Mouse (Mus musculus): ENCODE data around the gene Cxcl17. TPM values are rescaled to one million over a fixed set of nuclear protein-coding genes. Genes with fewer than 3 reads are reported as not detected.

The Cxcl17 gene
- polyA plus RNA-seq, 1 experiment from 2014 or later: 38.1 TPM

- DNase-seq (ENCODE audit: low spot score): no peak
- no peak for ATAC-seq
- TF ChIP-seq EP300 (IDR thresholded peaks at IDR 0.05): no peak
- TF ChIP-seq CTCF (IDR thresholded peaks at IDR 0.05): no peak
- H3K4me1 ChIP-seq (ENCODE audit: insufficient read depth, low read depth, low read length): no peaks in the 10 kb centered on the region
- no peak within 1 kb of the TSS for H3K27ac ChIP-seq (ENCODE audit: low read length)
- 48% methylated on average over 12 of the region's 12 CpGs for WGBS
- peaks cover 27% of the 10 kb centered on the region; the same call in 1 of the 2 replicates for H3K27me3 ChIP-seq (replicated peaks; ENCODE audit: insufficient read depth, low read length)
- H3K4me2 ChIP-seq (replicated peaks; ENCODE audit: low read depth, low read length): no peak within 1 kb of the TSS
- H3K36me3 ChIP-seq (ENCODE audit: insufficient read depth, low read length): no peaks in the 10 kb centered on the region
- H3K9me3 ChIP-seq (ENCODE audit: low read length): no peaks in the 10 kb centered on the region
- no peak within 1 kb of the TSS for H3K4me3 ChIP-seq (ENCODE audit: low read depth, low read length)
- H3K9ac ChIP-seq (replicated peaks; ENCODE audit: low read depth): no peak within 1 kb of the TSS
Observed at GRCm38 (mm10) chr7:25369058-25369749, 43.5 kb downstream of the Cxcl17 start, which contains the start of gene Cnfn. Gene Cnfn (minus strand): TSS chr7:25369724.

DNA sequence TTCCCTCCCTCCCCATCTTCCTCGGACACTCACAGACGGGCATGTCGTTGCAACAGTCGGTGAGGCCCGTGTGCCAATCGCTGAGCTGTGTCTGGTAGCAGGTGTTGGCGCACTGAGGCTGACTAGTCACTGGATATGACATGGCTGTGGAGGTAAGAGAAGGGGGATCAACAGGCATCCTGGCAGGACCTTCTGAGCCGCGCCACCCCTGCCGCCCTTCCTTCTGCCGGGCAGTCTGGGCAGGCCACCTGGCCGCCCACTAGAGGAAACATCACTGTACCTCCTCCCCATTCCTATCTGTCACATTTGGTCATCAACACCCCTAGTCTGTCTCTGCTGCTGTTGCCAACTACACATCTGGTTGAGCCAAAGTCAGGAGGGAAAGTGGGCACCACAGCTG lies 44.4 kb downstream of the Cxcl17 start:
- TF ChIP-seq EP300 (IDR thresholded peaks at IDR 0.05): no peak
- TF ChIP-seq CTCF (IDR thresholded peaks at IDR 0.05): no peak
- Histone ChIP-seq H3K36me3 (ENCODE audit: insufficient read depth, low read length) (peaks cover 4% of the 10 kb centered on the region; the same call in 1 of the 2 replicates), H3K27me3 (replicated peaks; ENCODE audit: insufficient read depth, low read length) (peaks cover 27% of the 10 kb centered on the region; the same call in 1 of the 2 replicates), H3K9me3 (ENCODE audit: low read length) (no peaks in the 10 kb centered on the region), H3K4me3 (ENCODE audit: low read depth, low read length) (no peak overlapping the region), H3K4me1 (ENCODE audit: insufficient read depth, low read depth, low read length) (no peaks in the 10 kb centered on the region), H3K4me2 (replicated peaks; ENCODE audit: low read depth, low read length) (no peak overlapping the region), H3K27ac (ENCODE audit: low read length) (no peak overlapping the region), H3K9ac (replicated peaks; ENCODE audit: low read depth) (no peak overlapping the region)
- WGBS: 47% methylated on average over 8 of the region's 12 CpGs
- ATAC-seq (no peak), DNase-seq (ENCODE audit: low spot score) (no peak)

GRCm38 (mm10) chr7:25367632-25368293 lies 44.9 kb downstream of the Cxcl17 start:
- ATAC-seq (peak; percentile 30; the same call in 1 of the 2 replicates), DNase-seq (ENCODE audit: low spot score) (peak; percentile 39)
- peak overlapping the region; percentile 30 for H3K4me2 ChIP-seq (replicated peaks; ENCODE audit: low read depth, low read length)
- peaks cover 6% of the 10 kb centered on the region; the same call in 1 of the 2 replicates for H3K36me3 ChIP-seq (ENCODE audit: insufficient read depth, low read length)
- H3K4me1 ChIP-seq (ENCODE audit: insufficient read depth, low read depth, low read length): no peaks in the 10 kb centered on the region
- peaks cover 27% of the 10 kb centered on the region; the same call in 1 of the 2 replicates for H3K27me3 ChIP-seq (replicated peaks; ENCODE audit: insufficient read depth, low read length)
- no peak overlapping the region for H3K9ac ChIP-seq (replicated peaks; ENCODE audit: low read depth)
- 4% methylated on average over 31 of the region's 33 CpGs for WGBS
- no peak overlapping the region; the same call in 1 of the 2 replicates for H3K4me3 ChIP-seq (ENCODE audit: low read depth, low read length)
- no peaks in the 10 kb centered on the region for H3K9me3 ChIP-seq (ENCODE audit: low read length)
- no peak overlapping the region for H3K27ac ChIP-seq (ENCODE audit: low read length)
- TF ChIP-seq EP300 (IDR thresholded peaks at IDR 0.05) (no peak), CTCF (IDR thresholded peaks at IDR 0.05) (peak; percentile 77)

DNA sequence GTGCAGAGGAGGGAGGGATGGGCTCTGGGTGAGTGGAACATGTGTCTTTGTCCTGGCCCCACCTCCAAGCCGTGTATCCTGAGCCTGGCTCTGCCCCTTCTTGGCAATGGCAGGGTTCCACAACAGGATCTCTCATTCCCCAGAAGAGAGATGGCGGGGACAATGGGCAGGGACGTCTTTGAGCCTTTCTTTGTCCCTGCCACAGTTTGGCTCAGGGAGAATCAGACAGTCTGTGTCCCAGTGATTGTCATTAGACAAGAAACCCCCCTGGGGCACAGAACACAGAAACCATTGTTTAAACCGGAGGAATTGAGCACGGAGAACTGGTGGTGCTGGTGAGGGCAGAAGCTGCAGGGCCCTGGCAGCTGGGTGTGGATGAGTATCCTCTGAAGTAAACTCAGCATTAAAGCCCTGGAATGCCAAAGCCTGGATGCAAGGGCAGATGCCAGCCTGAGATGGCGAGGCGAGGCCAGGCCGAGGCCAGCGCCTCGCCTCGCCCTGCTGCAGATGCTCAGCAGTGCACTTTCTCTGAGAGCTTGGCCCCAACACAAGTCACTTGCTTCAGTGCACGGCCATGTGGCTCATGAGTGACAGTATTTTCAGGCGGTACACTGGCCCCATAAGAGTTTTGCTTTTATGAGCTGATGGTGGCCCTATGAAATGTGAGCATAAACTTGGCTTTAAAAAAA lies 46.6 kb downstream of the Cxcl17 start:
- TF ChIP-seq CTCF (IDR thresholded peaks at IDR 0.05) (no peak), EP300 (IDR thresholded peaks at IDR 0.05) (no peak)
- no peaks in the 10 kb centered on the region for H3K4me1 ChIP-seq (ENCODE audit: insufficient read depth, low read depth, low read length)

DNA sequence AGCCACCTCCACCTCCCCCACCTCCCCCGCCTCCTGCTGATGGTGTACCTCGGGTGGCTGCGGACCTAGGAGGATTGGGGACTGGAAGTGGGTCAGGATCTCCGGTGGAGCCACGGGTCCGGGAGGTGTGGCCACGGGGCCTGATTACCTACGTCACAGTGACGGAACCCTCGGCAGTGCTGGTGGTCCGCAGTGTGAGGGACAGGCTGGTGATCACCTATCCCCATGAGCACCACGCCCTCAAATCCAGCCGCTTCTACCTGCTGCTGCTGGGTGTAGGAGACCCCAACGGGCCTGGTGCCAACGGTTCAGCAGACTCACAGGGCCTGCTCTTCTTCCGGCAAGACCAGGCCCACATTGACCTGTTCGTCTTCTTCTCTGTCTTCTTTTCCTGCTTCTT lies 49.1 kb downstream of the Cxcl17 start:
- 92% methylated on average over 17 of the region's 17 CpGs for WGBS
- no peak for ATAC-seq
- peaks cover 15% of the 10 kb centered on the region; the same call in 1 of the 2 replicates for H3K36me3 ChIP-seq (ENCODE audit: insufficient read depth, low read length)

More for the DNA sequence above, 46.6 kb downstream of the Cxcl17 start:
- H3K4me2 ChIP-seq (replicated peaks; ENCODE audit: low read depth, low read length): no peak overlapping the region
- H3K27me3 ChIP-seq (replicated peaks; ENCODE audit: insufficient read depth, low read length): peaks cover 27% of the 10 kb centered on the region; the same call in 1 of the 2 replicates
- H3K36me3 ChIP-seq (ENCODE audit: insufficient read depth, low read length): peaks cover 6% of the 10 kb centered on the region; the same call in 1 of the 2 replicates
- WGBS: 49% methylated on average over 13 of the region's 13 CpGs
- no peak for ATAC-seq
- no peak overlapping the region for H3K27ac ChIP-seq (ENCODE audit: low read length)
- no peak for DNase-seq (ENCODE audit: low spot score)
- H3K4me3 ChIP-seq (ENCODE audit: low read depth, low read length): no peak overlapping the region
- H3K9me3 ChIP-seq (ENCODE audit: low read length): no peaks in the 10 kb centered on the region
- H3K9ac ChIP-seq (replicated peaks; ENCODE audit: low read depth): no peak overlapping the region

DNA sequence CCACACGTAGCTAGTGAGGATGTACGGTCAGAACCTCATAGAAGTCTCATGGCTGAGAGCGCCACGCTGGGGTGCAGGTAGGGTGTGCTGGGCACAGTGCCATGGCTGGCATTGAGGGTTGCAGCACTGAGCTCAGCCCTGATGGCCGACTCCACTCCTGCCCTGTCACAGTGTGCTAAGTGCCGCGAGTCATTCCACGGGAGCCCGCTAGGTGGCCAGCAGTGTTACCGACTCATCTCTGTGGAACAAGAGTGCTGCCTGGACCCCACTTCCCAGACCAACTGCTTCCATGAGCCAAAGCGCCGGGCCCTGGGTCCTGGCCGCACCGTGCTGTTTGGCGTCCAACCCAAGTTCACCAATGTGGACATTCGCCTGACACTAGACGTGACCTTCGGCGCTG lies 49.5 kb downstream of the Cxcl17 start:
- ATAC-seq (no peak), DNase-seq (ENCODE audit: low spot score) (no peak)
- Histone ChIP-seq H3K4me2 (replicated peaks; ENCODE audit: low read depth, low read length) (no peak overlapping the region), H3K9me3 (ENCODE audit: low read length) (no peaks in the 10 kb centered on the region), H3K4me3 (ENCODE audit: low read depth, low read length) (no peak overlapping the region), H3K36me3 (ENCODE audit: insufficient read depth, low read length) (peaks cover 16% of the 10 kb centered on the region; the same call in 1 of the 2 replicates), H3K27me3 (replicated peaks; ENCODE audit: insufficient read depth, low read length) (peaks cover 10% of the 10 kb centered on the region; the same call in 1 of the 2 replicates), H3K9ac (replicated peaks; ENCODE audit: low read depth) (no peak overlapping the region), H3K27ac (ENCODE audit: low read length) (no peak overlapping the region), H3K4me1 (ENCODE audit: insufficient read depth, low read depth, low read length) (no peaks in the 10 kb centered on the region)
- 84% methylated on average over 19 of the region's 19 CpGs for WGBS
- TF ChIP-seq CTCF (IDR thresholded peaks at IDR 0.05) (peak; percentile 54), EP300 (IDR thresholded peaks at IDR 0.05) (no peak)

More for the DNA sequence above, 49.1 kb downstream of the Cxcl17 start:
- TF ChIP-seq EP300 (IDR thresholded peaks at IDR 0.05): no peak
- TF ChIP-seq CTCF (IDR thresholded peaks at IDR 0.05): no peak
- no peak overlapping the region for H3K4me3 ChIP-seq (ENCODE audit: low read depth, low read length)
- no peak overlapping the region for H3K4me2 ChIP-seq (replicated peaks; ENCODE audit: low read depth, low read length)
- no peaks in the 10 kb centered on the region for H3K9me3 ChIP-seq (ENCODE audit: low read length)
- DNase-seq (ENCODE audit: low spot score): no peak
- H3K9ac ChIP-seq (replicated peaks; ENCODE audit: low read depth): no peak overlapping the region
- peaks cover 15% of the 10 kb centered on the region; the same call in 1 of the 2 replicates for H3K27me3 ChIP-seq (replicated peaks; ENCODE audit: insufficient read depth, low read length)
- H3K27ac ChIP-seq (ENCODE audit: low read length): no peak overlapping the region
- H3K4me1 ChIP-seq (ENCODE audit: insufficient read depth, low read depth, low read length): no peaks in the 10 kb centered on the region

Measured in lung, postnatal 0 days (tissue).